Mouse (Mus musculus) mouse embryonic stem cell (cell line): ENCODE data around the gene Srgap1.

ENCODE experiments used
- in situ Hi-C, 2 experiments: fragments of 300-500 bp; cut with MboI; formaldehyde crosslinking; loops; 1 replicate in 1 of 2; 3 replicates in 1 of 2; pipeline ENCODE4 v1.14.3; 2019 to 2020; ENCODE audit warnings: low sequenced_read_pairs in 2 of 2, low pct_unique_long_range_greater_than_20kb in 1 of 2, mixed read lengths in 1 of 2; ENCODE audit not compliant: unreplicated experiment in 1 of 2

Srgap1 gene

DNA sequence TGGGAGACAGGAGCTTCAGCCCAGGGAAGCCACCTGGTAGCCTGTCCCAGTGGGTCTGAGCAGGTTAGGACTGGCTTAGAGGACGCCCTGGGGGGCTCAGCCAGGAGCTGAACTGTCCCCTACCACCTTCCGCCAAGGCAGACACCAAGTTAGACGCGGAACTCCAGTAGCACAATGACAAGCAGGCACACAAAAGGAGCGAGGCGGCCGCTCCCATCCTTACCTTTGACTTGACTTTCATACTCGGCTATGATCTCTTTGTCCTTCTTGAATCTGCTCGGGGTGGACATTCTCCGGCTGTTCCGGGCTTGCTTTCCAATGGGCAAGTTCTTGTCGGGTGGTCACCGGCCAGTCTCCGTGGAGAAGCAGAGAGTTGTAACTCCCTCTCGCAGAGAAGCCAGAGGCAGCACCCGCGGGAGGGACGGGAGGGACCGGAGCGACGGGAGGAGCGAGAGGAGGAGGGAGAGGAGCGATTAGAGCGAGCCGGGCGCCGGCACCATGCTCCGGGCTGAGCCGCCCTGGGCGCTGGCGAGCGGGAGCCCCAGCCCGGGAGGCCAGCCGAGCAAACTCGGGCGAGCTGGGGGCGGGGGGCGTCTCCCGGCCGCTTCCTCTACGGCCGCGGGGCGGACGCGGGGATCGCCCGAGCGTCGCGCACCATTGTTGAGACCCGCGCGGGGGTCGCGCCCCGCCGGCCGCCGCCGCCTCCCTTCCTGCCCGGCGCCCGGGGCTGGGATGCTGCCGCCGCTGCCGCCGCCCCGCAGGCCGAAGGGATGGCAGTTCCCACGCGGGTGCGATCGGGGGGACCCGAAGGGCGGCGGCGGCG is at the start of gene Srgap1:
TSS of gene Srgap1 (minus strand) at position 412 of the 823 bp plus-strand sequence.
- in situ Hi-C loops, result loop anchor here (10.0 kb wide), 3 partner anchors 192 to 352 kb away; no protein-coding TSS in a partner anchor

DNA sequence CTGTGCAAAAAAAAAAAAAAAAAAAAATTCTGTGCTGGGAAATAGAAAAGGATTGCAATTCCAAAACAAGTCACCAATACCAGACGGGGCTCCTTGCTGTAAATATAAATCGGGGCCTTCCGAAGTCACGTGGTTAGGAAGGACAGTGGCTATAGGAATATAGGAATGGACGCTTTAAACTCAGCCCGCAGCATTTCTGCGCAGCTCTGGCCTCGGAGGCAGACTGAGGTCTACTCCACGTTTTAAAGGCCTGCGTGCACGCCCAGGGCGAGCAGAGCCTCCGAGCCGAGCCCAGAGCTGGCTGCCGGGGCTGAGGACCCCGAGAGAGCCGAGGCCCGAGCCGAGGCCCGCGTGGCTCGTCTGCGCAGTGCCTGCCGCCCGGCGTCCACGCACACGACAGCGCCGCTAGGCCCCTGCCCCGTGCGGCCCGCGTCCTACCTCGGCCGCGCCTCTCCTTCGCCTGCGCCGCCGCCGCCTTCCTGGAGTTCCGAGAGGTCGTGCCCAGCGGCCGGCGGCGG is 49.4 kb upstream of the Srgap1 start:
- in situ Hi-C loops, result no loop called here

DNA sequence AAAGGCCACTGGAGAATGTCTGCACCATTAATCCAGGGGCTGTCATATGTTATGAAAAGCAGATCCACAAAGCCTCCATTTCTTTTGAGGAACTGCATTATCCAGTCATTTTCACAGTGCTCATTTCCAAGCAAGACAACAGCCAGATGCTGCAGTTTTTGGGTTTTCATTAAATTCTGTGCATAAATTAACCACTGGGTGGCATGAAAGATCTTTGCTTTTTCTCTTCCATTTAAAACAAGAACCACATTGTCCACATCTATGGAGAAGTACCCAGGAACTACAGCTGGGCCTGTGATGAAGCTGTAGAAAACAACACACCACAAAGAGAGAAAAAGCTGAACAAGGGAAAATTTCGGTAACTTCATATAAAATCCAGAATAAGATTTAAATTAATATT is 43.4 kb upstream of the Srgap1 start:
- in situ Hi-C loops, result no loop called here

DNA sequence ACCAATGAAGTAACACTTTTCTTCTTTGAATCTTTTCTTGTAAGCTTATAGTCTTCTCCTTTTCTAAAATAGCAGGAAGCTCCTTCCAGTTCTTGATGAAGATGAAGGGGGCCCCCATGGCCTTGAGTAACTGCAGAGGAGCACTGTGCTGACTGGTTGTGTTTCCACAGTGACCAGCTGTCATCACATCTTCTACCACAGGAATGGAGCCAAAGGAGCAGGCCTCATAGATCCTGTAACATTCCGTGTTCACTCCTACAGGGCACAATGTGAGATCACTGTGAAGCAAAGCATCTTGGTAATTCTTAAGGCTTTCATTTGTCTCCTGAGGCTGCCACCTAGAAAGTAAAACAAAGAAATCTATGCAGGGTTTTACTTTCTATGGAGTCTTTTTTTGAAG is 34.2 kb upstream of the Srgap1 start:
- in situ Hi-C loops, result no loop called here

DNA sequence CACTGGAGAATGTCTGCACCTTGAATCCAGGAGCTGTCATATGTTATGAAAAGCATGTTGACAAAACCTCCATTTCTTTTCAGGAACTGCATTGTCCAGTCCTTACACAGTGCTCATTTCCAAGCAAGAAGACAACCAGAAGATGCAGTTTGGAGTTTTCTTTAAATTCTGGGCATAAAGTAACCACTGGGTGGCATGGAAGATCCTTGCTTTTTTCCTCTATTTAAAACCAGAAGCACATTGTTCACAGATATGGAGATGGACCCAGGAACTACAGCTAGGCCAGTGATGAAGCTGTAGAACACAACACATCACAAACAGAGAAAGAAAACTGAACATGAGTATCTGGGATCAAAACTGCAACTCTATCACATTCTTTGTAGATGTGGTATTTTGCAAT is 22.0 kb upstream of the Srgap1 start:
- in situ Hi-C loops, result no loop called here

DNA sequence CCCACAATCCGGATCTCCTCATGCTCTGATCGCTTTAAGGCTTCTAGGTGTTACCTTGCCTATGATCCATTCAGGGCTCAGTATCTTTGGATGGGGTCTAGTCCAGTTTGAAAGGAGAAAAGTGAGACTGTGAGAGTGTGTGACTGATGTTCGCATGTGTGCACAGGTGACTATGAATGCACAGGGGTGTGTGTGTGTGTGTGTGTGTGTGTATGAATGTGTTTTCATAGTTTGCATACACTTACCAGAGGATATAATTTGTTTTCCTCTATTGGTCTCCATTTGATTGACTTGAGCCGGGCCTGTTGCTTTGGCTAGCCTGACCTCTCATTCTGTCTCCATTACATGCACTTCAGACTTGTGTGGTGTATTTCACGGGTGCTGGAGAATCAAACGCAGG is 8.7 kb upstream of the Srgap1 start:
- in situ Hi-C loops, result no loop called here

DNA sequence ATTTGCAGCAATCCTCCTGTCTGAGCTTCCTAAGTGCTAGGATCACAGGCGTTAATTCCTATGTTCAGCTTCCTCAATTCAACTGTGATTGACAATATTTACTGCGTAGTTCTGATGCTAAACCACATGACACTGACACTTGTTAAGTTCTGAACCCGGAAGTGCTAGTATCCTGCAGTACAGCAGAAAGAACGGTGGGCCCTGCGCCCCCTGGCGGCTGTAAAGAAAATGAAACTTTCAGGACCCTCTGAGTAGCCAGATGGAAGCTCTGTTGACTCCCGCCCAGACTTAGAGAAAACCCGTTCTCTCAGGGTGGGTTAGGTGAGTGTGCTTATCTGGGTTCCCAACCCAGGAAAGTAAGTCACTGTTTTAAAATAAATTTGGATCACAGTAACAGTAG is 7.4 kb upstream of the Srgap1 start:
- in situ Hi-C loops, result no loop called here

DNA sequence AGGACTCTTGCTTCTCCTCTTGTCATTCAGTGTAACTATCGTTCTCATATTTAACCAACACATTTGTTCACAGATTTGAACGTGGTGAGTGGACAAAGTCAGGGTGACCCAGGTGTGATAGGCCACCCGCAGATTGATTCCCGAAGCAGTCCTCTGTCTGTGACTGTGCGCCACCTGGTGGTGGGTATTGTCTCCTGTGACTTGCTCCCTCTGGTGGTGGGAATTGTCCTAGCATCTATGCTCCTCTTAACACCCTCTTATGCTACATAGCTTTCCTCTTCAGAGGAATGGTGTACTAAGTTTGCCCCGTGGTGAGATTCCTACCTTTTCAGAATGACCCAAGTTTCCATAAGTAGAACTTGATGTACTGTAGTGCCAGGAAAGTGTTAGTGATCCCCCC is 4.7 kb upstream of the Srgap1 start:
- in situ Hi-C loops, result no loop called here

DNA sequence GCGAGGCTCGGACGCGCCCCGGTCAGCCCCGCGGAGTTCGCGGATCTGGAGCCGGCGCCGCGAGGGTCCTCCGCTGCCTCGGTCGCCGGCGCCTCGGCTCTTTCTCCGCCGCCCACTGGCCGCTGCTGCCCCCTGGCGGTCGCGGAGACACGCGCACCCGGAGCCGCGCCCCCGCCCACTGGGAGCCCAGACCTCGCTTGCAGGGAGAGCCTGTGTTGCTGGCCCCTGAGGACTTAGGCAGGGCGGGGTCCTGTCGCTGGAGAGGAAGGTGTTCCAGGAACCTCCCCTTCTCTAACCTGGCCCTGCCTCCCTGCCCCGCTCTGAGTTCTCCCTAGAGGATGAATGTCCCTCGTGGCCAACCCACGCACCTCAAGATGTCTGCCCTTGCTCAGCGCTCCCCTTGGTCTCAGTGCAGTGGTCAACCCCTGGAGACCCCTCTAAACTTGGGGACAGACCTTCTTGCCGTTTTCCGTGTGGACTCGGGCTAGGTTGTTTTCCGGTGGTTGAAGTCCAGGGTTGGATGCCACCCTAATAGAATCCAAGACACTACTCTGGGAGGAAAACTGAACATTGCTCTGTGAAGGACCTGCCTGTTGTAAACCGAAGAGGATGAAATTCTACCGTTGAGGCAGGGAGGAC is 731 bp upstream of the Srgap1 start:
- in situ Hi-C loops, result loop anchor here (10.0 kb wide), 3 partner anchors 193 to 353 kb away; no protein-coding TSS in a partner anchor

DNA sequence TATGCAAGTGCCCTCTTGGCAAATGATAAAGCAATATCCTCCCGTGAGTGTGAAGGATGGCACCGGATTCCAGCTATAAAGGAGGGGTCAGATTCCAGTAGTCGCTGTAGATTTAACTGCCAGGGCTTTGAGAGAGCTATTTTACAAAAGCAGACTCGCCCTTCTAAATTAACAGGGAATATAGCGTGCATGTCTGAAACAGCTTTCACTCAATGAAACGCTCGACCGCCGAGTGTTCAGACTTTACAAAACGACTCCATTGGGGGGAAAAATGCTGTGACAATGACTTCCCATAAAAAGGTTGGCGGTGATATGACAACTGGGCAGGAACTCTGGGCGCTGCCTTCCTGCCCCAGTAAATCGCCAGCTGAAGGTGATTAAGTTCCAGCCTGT is 608 bp downstream of the Srgap1 start:
- in situ Hi-C loops, result loop anchor here (10.0 kb wide), 3 partner anchors 192 to 352 kb away; no protein-coding TSS in a partner anchor

DNA sequence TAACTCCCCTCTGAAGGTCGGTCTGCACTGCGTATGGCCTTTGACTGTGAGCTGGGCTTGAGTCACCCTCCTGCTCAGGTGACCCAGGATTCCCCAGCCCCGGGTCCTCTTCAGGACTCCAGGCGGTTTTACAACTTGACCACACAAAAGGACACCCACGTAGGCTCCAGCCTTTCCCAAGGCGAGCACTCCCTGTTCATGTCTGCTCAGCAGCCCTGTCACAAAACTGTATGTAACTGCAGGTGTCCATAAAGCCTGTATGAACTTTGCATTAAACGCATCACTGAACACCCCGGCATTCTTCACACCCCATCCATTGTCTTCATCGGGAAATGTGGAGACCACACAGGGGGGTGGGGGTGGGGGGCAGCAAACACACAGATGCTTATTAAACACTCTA is 1.2 kb downstream of the Srgap1 start:
- in situ Hi-C loops, result loop anchor here (10.0 kb wide), 3 partner anchors 191 to 351 kb away; no protein-coding TSS in a partner anchor

DNA sequence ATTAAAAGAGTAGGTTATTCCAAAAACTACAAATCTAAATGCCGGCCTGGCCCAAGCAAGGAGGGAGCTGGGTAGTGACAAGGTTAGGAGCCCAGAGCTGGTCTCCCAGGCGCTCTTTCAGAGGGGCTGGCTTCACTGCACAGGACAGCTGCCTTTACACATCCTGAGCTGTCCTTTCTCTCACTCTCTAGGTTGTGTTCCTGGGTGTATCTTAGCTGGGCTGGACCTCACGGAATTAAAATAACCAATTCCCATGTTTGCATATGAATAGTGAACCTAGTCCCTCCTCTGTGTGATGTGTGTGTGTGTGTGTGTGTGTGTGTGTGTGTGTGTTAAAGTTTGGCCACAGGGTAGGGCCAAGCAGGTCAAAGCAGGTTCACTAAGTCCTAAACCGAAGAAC is 2.2 kb downstream of the Srgap1 start:
- in situ Hi-C loops, result loop anchor here (5.0 to 10.0 kb wide), 4 partner anchors 190 to 350 kb away; no protein-coding TSS in a partner anchor

DNA sequence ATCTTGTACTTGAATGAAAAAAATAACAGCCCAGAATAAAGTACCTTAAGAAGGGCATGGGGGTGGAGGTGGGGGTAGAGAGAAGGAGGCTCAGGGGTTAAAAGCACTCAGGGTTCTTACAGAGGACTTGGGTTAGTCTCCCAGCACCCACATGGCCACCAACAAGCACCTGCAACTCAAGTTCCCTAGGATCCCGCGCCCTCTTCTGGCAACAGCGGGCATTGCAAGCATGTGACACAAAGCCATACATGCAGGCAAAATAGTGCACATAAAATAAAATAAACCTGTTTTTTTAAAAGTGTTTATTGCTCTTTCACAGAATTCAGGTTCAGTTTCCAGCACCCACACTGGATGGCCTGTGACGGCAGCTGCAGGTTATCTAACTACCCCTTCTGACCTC is 6.7 kb downstream of the Srgap1 start:
- in situ Hi-C loops, result loop anchor here (5.0 to 10.0 kb wide), 4 partner anchors 186 to 346 kb away; no protein-coding TSS in a partner anchor

DNA sequence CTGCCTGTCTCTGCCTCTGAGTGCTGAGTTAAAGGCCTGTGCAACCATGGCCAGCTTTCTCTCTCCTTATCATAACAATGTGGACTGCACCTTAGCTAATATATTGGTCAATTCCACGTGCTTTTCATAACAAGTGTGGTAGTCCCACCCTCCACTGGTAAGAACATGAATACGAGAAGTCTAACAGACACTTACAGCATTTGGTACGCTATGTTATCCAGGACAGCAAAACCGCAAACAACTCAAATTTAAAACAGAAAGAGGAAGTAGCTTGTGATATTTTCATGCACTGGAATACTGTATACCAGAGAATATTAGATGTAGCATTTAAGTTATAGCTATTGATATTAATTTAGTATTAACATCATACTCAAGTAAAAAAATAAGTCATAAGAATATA is 7.5 kb downstream of the Srgap1 start:
- in situ Hi-C loops, result no loop called here

DNA sequence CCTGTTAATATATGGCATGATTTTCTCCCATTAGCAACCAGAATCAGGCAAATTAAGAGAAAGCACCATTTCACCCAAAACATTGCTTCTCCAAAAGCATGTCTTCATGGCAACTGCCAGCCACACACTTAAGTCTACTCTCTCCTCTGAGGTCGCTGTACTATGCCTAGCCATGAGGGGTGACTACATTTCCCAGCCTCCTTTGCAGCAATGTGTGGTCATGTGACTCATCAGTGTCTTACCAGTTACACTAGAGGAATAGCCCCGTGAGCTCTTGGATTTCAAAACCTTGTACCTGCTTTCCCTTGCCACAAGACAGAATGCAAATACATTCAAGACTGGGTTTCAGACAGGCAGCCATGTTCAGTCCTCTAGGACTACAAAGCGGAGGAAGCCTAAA is 8.6 kb downstream of the Srgap1 start:
- in situ Hi-C loops, result no loop called here

DNA sequence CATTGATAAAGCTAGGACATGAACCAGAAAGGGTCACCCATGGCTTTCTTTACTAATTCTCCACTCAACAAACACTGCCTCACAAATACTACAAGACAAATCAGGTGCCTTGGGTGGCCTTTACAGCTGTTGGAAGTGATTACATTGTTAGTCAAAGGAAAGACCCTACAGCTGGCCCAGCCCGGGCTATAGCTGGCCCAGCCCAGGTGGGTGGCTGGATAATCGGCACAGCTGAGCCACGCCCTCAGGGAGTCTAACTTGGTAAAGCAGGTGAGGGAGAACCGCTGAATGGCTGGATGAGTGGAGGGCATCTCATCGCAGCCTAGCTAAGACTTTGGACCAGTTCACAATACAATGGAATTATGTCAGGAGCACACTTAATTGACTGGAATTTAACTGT is 13.8 kb downstream of the Srgap1 start:
- in situ Hi-C loops, result no loop called here

DNA sequence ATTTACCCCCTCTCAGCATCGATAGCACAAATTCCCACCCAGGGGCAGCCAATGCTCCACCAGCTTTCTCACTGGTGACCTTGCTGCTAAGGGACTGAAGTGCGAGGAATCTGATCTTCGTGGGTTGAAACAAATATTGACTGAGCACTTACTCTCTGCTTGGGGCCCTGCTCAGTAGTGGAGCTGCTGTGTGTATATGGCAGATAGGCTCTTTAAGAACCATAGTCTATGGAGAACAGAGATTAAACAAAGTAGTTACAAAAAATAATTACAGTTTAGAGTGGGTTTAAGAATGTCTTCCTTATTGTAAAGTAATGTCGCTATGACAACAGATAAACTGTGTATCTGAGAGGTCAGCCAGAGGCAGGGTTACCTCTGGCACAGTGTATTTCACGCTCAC is 16.7 kb downstream of the Srgap1 start:
- in situ Hi-C loops, result no loop called here

DNA sequence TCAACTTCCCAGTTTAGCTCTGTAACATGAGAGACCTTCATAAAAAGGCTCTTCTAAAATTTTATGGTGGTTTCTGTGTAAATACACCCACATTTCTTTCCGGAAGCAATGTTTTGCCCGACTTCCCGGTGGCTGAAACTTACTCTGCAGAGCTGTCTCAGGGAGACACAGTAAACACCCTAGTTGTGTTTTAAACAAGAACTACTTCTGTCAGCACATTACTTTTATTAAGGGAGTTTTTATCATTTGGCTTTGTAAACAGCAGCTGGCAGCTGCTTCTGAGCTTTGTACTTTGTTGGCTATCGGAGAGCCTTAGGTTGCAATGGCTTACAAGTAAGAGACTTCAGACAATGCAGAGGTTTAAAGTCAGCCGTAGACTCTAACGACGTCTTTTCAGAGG is 17.4 kb downstream of the Srgap1 start:
- in situ Hi-C loops, result no loop called here

DNA sequence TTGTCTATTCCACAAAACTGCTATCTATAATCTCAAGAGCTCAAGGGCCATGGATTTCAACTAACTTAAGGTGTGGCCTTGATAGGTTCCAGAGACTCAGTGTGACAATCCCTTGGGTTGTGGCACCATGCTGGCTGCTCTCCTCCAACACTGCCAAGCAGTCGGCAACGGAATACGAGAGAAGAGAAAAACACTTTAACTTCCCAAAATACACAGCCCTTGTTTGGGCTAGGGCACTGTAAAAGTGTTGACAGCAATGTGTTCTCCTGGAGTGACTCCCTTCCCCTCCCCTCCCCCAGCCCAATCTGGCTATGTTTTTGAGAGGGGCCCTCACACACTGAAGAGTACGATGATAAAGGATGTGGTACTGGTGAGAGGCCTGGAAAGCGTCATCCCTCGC is 21.9 kb downstream of the Srgap1 start:
- in situ Hi-C loops, result no loop called here

DNA sequence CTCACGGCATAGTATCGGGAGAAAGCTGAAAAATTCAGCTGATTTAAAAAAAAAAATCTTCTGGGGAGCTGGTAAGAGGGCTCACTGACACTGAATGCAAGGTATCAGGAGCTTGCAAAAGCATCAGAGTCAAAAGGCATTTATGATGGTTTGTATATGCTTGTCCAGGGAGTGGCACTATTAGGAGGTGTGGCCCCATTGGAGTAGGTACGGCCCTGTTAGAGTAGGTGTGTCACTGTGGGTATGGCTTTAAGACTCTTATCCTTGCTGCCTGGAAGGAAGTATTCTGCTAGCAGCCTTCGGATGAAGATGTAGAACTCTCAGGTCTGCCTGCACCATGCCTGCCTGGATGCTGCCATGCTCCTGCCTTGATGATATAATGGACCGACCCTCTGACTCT is 26.2 kb downstream of the Srgap1 start:
- in situ Hi-C loops, result no loop called here
